Mouse (Mus musculus) skeletal muscle tissue, postnatal 0 days (tissue): ENCODE measurements around the gene Tmem56. TPM values are rescaled to one million over a fixed set of nuclear protein-coding genes. Genes with fewer than 3 reads are reported as not detected.

Source experiments
- polyA plus RNA-seq: library from polyadenylated mRNA; unstranded; fragments of >200 nt; fragmentation: Nextera tagmentation; extraction: Ambion mirVana; gene quantifications from 2 replicates; pipeline ENCODE4 v1.2.1, GENCODE M21; 2015

Gene Tmem56
- 1.0 and 1.2 TPM in 2 replicates for polyA plus RNA-seq

GRCm38 (mm10) chr3:121282998-121283397, at the start of gene Tmem56:
Tmem56 (minus strand) TSS chr3:121283098.

DNA sequence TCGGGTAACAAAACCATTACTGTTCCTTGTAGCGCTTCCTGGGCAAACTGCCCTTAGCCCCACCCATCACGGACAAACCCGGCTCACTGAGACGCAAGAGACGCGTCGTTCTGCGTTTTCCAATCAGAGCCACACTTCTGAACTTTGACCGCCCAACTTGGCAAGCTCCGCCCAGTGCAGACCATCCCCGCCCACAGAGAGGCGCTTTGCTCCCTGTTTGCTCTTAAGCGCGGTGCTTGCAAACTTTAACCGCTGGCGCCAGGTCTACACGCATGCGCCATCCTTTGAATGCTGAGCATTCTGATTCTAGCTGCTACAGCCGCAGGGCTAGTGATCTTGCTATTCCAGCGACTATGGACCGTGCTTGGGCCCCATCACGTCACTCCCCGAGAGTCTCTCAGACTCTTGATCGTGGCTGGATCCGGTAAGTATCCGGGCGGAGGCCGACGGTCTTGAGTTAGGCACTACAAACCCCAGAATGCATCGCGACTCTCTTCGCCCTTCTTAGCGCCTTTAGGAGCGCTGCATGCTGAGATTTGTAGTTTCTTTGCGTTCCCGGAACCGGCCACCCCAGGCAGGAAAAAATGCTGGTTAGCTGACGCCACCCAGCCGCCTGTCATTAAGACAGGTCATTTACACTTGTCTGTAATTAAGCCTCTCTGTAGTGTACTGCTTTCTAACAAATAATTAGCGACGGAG, 8.8 kb upstream of the Tmem56 start, which contains the start of gene Alg14:
Gene Alg14, plus strand, starts transcription at position 214 of the 699 bp plus-strand sequence.

DNA sequence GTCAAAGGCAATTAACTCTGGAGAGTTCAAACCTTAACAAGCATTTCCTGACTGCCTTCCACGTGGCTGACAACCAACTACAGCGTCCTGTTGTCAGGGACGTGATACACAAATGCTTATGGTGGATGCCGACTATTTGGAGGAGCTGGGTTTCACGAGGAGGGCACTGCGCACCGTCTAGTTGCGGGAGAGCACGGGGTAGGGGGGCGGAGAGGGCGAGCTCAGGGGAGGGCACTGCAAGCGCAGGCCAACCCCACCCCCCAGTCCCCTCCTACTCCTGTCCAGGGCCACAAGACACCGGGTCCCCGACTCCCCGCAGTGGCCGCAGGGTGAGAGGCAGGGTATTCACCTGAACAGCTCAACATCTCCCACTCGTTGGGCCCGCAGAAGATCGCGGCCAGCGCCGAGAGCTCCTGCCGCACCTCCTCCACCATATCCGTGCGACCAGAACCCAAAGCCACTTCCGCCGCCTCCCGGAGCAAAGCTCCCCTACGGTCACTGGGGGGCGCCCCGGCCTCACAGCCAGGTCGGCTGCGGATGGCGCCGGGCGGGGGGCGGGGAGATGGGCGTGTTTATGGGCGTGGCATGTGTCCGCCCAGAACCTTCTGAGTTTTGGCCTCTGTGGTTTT, 111.5 kb downstream of the Tmem56 start, which contains the start of gene Rwdd3:
Gene Rwdd3, minus strand, starts transcription at position 453 of the 629 bp plus-strand sequence.

Other genes with a start within 250 kb of the Tmem56 start
- 2.9 and 3.7 TPM in 2 replicates for gene Rwdd3, start 111.4 kb downstream of the Tmem56 start, polyA plus RNA-seq
- 17.0 and 21.0 TPM in 2 replicates for gene Alg14, start 8.7 kb upstream of the Tmem56 start, polyA plus RNA-seq
- gene Cnn3, start 143.4 kb upstream of the Tmem56 start, polyA plus RNA-seq: 252 and 281 TPM in 2 replicates
- 4.5 and 6.5 TPM in 2 replicates for gene Slc44a3, start 249.3 kb upstream of the Tmem56 start, polyA plus RNA-seq